Mouse (Mus musculus) left cerebral cortex, adult 2 months (tissue): ENCODE results near the gene Ascl2. TPM values are rescaled to one million over a fixed set of nuclear protein-coding genes. Genes with fewer than 3 reads are reported as not detected.

Experiments used
- DNase-seq, 2 experiments: peaks; one replicate each; pipeline ENCODE4 v3.0.0; 2021 to 2022; ENCODE audit warnings: low spot score in 2 of 2, mixed read lengths in 1 of 2; ENCODE audit errors: extremely low spot score in 1 of 2
- H3K27ac ChIP-seq: fragments of 200-600 bp; 2 replicates; pipeline ENCODE4 v1.8.1; 2022
- H3K4me3 ChIP-seq: fragments of 200-600 bp; 2 replicates; pipeline ENCODE4 v1.8.1; 2022
- CTCF ChIP-seq: fragments of 200-600 bp; IDR thresholded peaks from 2 replicates; pipeline ENCODE4 v1.8.1; 2022; ENCODE audit warnings: antibody characterized with exemption, mild to moderate bottlenecking, moderate library complexity
- intact Hi-C: fragments of 180-260 bp; cut with DNase I; formaldehyde crosslinking; loops from one replicate; pipeline ENCODE4 v1.15.1; 2025
- total RNA-seq, 2 experiments: library from RNA; stranded (reverse); gene quantifications; 2 replicates each; pipeline ENCODE4 v1.2.3; 2021

Gene Ascl2
- total RNA-seq, 2 experiments from 2014 or later, result 0.42 to 0.57 TPM

DNA sequence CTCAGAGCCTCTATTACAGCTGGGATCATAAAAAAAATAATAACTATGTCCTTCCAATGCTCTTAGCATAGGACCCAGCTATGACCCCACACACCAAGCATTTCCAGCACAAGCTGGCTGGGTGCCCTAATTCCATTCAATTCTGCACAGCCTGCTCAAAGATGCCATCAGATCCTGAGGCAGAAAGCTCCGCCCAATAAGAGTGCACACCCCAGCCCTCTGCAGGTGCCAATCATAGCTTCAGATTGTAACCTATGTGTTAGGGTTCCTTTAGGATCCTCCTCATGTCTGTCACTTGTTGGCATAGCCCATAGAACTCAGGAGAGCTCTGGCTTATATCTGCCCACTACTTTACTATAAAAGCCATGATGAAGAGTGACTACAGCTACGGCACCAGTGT, 27.9 kb upstream of the Ascl2 start:
- no peak for DNase-seq
- Histone ChIP-seq H3K27ac (no peak overlapping the region), H3K4me3 (no peak overlapping the region)
- no peak for TF ChIP-seq CTCF
- intact Hi-C loops, result no loop called here

DNA sequence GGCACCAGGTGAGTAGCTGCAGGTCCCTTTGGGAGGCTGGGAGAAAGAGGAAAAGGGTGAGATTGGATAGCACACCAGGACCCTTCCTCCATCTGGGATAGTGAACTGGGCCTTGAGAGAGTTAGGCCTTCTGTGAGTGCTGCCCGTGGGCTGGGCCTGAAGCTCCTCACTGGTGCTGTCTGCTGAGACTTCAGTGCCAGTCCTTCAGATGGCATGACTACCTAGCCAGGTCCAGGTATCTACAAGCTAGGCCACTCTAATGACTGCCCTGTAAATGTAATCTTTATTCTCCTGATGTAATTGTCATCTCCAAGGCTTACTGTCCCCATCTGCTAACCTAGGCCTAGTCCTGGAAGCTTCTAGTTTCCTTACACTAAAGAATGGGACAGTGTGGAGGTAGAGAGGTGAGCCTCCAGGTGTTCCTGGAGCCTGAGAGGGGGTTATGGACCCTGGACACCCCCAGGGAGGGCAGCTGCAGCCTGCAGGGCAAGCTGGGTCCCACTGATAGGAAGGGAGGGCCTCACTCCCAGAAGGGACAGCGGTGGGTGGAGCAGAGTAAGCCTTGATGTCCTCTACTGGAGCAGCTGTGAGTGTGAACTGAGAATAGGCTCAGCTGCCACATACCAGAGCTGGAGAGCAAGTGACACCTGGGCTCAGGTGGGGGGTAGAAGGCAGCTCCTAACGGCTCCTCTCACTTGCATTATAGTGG, 26.7 kb upstream of the Ascl2 start:
- TF ChIP-seq CTCF, result no peak
- DNase-seq, result no peak
- intact Hi-C loops, result no loop called here
- Histone ChIP-seq H3K4me3 (no peak overlapping the region), H3K27ac (no peak overlapping the region)

DNA sequence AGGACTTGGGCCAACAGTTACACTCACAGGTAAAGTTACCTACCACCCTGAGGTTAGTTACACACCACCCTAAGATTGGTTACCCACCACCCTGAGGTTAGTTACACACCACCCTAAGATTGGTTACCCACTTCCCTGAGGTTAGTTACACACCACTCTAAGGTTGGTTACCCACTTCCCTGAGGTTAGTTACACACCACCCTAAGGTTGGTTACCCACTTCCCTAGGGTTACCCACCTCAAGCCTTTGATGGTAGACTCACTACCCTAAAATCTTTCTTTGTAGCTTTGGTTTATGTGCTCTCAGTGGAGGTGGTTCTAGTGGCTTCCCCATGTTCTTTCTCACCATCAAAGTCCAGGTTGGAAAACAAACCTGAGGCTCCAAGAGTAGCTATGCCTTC, 25.9 kb upstream of the Ascl2 start:
- no peak overlapping the region for H3K4me3 ChIP-seq
- no peak for DNase-seq
- no peak overlapping the region for H3K27ac ChIP-seq
- intact Hi-C loops, result no loop called here
- no peak for TF ChIP-seq CTCF

- intact Hi-C loops, result no loop called here
- no peak overlapping the region for H3K4me3 ChIP-seq
- no peak overlapping the region for H3K27ac ChIP-seq
- no peak for DNase-seq
- TF ChIP-seq CTCF, result no peak
Observed at GRCm38 (mm10) chr7:142987718-142988117, 18.7 kb upstream of the Ascl2 start.

- intact Hi-C loops, result no loop called here
- Histone ChIP-seq H3K27ac (no peak overlapping the region), H3K4me3 (no peak overlapping the region)
- no peak for TF ChIP-seq CTCF
- DNase-seq, result no peak
Observed at GRCm38 (mm10) chr7:142985146-142985545, 16.1 kb upstream of the Ascl2 start.

DNA sequence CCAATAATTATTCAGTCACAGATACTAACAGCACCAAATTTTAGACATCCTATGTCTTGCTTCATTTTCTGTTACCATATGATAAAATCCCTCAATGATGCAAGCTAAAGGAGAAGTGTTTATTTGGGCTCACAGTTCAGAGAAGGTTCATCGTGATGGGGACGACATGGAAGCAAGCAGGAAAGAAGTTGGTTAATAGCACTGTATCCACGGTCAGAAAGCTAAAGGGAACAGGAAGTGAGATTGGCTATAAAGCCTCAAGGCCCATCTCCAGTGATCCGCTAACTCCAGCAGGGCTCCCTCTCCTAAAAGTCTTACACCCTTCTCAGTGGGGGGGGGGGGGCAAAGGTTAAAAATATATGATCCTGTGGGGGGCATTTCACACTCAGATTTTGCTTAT, 12.8 kb upstream of the Ascl2 start:
- intact Hi-C loops, result no loop called here
- no peak for TF ChIP-seq CTCF
- H3K4me3 ChIP-seq, result no peak overlapping the region
- H3K27ac ChIP-seq, result no peak overlapping the region
- DNase-seq, result no peak

GRCm38 (mm10) chr7:142967884-142968808, 918 bp downstream of the Ascl2 start:
- Histone ChIP-seq H3K27ac (no peak overlapping the region), H3K4me3 (peak overlapping the region; percentile 40)
- TF ChIP-seq CTCF, result no peak; the same call in none of the 2 replicates
- intact Hi-C loops, result no loop called here
- peak; percentile 50 to 72 for DNase-seq

GRCm38 (mm10) chr7:142967414-142967883, 1.6 kb downstream of the Ascl2 start:
- TF ChIP-seq CTCF, result no peak

DNA sequence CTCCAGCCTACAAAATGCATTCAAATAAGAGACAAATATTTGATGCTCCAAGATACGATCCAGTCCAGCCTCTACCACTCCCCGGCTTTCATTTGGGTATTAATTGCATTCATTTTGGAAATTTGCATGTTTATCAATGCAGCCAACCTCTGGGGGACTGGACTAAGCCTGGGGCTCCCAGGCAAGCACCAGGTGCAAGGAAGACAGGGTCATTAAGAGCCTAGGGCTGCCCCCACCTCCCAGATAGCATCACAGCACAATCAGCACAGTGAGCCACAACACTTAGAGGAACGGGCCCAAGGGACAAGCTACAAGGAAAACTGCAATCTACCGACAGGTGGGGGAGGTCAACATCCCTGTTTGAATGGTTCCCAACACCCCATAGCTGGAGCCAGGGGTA, 9.3 kb downstream of the Ascl2 start:
- no peak for TF ChIP-seq CTCF
- no peak overlapping the region for H3K4me3 ChIP-seq
- H3K27ac ChIP-seq, result no peak overlapping the region
- no peak for DNase-seq
- intact Hi-C loops, result no loop called here

More at GRCm38 (mm10) chr7:142967414-142967883, 1.6 kb downstream of the Ascl2 start:
- DNase-seq, result peak; percentile 16 to 29
- intact Hi-C loops, result no loop called here
- Histone ChIP-seq H3K4me3 (peak overlapping the region; percentile 40), H3K27ac (no peak overlapping the region)

- H3K4me3 ChIP-seq, result no peak overlapping the region
- no peak for TF ChIP-seq CTCF
- H3K27ac ChIP-seq, result no peak overlapping the region
- no peak for DNase-seq
- intact Hi-C loops, result no loop called here
Observed at GRCm38 (mm10) chr7:142958817-142959216, 10.2 kb downstream of the Ascl2 start.

GRCm38 (mm10) chr7:142956018-142956417, 13.0 kb downstream of the Ascl2 start:
- no peak for TF ChIP-seq CTCF
- intact Hi-C loops, result no loop called here
- no peak overlapping the region for H3K27ac ChIP-seq
- no peak for DNase-seq
- H3K4me3 ChIP-seq, result no peak overlapping the region

DNA sequence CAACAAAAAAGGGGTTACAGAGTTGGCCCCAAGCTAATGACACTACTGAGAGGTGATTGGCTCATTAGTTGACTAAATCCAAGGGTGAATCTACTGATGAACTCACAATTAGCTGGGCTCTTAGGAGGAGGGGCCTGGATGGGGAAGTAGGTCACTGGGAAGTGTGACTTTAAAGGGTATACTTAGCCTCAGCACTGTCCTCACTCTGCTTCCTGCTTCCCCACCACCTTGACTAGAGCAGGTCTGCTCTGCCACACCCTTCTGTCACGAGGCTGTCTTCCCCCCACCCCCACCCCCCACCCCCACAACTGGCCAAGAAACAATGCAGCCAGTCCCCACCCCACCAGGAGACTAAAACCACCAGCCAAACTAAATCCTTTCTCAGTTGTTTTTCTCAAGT, 19.5 kb downstream of the Ascl2 start:
- H3K27ac ChIP-seq, result no peak overlapping the region

More for the DNA sequence above, 19.5 kb downstream of the Ascl2 start:
- intact Hi-C loops, result no loop called here
- TF ChIP-seq CTCF, result no peak
- DNase-seq, result no peak
- H3K4me3 ChIP-seq, result no peak overlapping the region
